Mouse (Mus musculus) intestine, embryonic 14.5 days (tissue): ENCODE results near the gene Eif3m. TPM values are rescaled to one million over a fixed set of nuclear protein-coding genes. Genes with fewer than 3 reads are reported as not detected.

Source experiments
- ATAC-seq: fragments of 200-750 bp; cut with Nextera tagmentation; replicated peaks from 2 replicates; pipeline ENCODE4 v1.8.0; 2017; ENCODE audit warnings: low read depth, moderate number of reproducible peaks, moderate TSS enrichment, moderate library complexity; ENCODE audit not compliant: low FRiP score, low TSS enrichment
- DNase-seq: peaks from one replicate; pipeline ENCODE4 v3.0.0-alpha.2; 2018; ENCODE audit warnings: low spot score
- H3K27ac ChIP-seq: fragments of 300-500 bp; sonication (generic); 2 replicates; pipeline ENCODE4 v1.5.1; 2014; ENCODE audit warnings: low read depth, mild to moderate bottlenecking, control low read depth
- H3K27me3 ChIP-seq: fragments of 300-500 bp; sonication (generic); replicated peaks from 2 replicates; pipeline ENCODE4 v1.6.1; 2014; ENCODE audit warnings: low read length, control low read depth; ENCODE audit not compliant: control insufficient read depth, insufficient read depth
- H3K36me3 ChIP-seq: fragments of 300-500 bp; sonication (generic); 2 replicates; pipeline ENCODE4 v1.6.1; 2014; ENCODE audit warnings: low read length, control low read depth; ENCODE audit not compliant: control insufficient read depth, insufficient read depth
- H3K4me1 ChIP-seq: fragments of 300-500 bp; sonication (generic); replicated peaks from 2 replicates; pipeline ENCODE4 v1.6.1; 2014; ENCODE audit warnings: low read length, control low read depth, mixed read lengths; ENCODE audit not compliant: control insufficient read depth, insufficient read depth
- H3K4me2 ChIP-seq: fragments of 300-500 bp; sonication (generic); 2 replicates; pipeline ENCODE4 v1.6.1; 2014; ENCODE audit warnings: low read length
- H3K4me3 ChIP-seq: fragments of 300-500 bp; sonication (generic); 2 replicates; pipeline ENCODE4 v1.5.1; 2014; ENCODE audit warnings: low read depth, low read length, control low read depth, mixed read lengths
- H3K9ac ChIP-seq: fragments of 300-500 bp; sonication (generic); 2 replicates; pipeline ENCODE4 v1.6.1; 2014; ENCODE audit warnings: mild to moderate bottlenecking, low read length
- H3K9me3 ChIP-seq: fragments of 300-500 bp; sonication (generic); 2 replicates; pipeline ENCODE4 v1.6.1; 2016; ENCODE audit warnings: low read length, control low read depth; ENCODE audit not compliant: control insufficient read depth
- WGBS: fragments of 180-500 bp; shearing (Covaris S2); extraction: QIAGEN DNeasy Blood & Tissue Kit; methylation state at CpG from one replicate; pipeline ENCODE4 v1.1.7; 2014; 5-methylcytosine and 5-hydroxymethylcytosine counted together
- polyA plus RNA-seq: library from polyadenylated mRNA; unstranded; fragments of >200 nt; fragmentation: Nextera tagmentation; extraction: Ambion mirVana; gene quantifications from 2 replicates; pipeline ENCODE4 v1.2.1, GENCODE M21; 2014

Eif3m gene
- 303 and 311 TPM in 2 replicates for polyA plus RNA-seq

GRCm38 (mm10) chr2:105016967-105017287, at the start of gene Eif3m:
Gene Eif3m (minus strand): TSS chr2:105017080.
- ATAC-seq (peak; percentile 100), DNase-seq (peak; percentile 96)
- Histone ChIP-seq H3K4me1 (peaks cover 12% of the 10 kb centered on the region; the same call in 1 of the 2 replicates), H3K27ac (peak within 1 kb of the TSS; percentile 76), H3K4me2 (peak within 1 kb of the TSS; percentile 86), H3K9me3 (no peaks in the 10 kb centered on the region), H3K4me3 (peak within 1 kb of the TSS; percentile 97), H3K9ac (peak within 1 kb of the TSS; percentile 90), H3K36me3 (peaks cover 21% of the 10 kb centered on the region), H3K27me3 (no peaks in the 10 kb centered on the region)
- under 1% methylated on average over 21 of the region's 25 CpGs for WGBS

GRCm38 (mm10) chr2:105062741-105063372, 46.0 kb upstream of the Eif3m start:
- Histone ChIP-seq H3K9ac (no peak overlapping the region), H3K4me1 (0 out of 2 replicates have a peak, but pooled peaks cover 4% of the 10 kb centered on the region), H3K36me3 (no peaks in the 10 kb centered on the region), H3K27me3 (no peaks in the 10 kb centered on the region), H3K9me3 (no peaks in the 10 kb centered on the region), H3K27ac (no peak overlapping the region), H3K4me2 (no peak overlapping the region), H3K4me3 (no peak overlapping the region)
- ATAC-seq (no peak), DNase-seq (no peak)
- WGBS = 43% methylated on average over 7 of the region's 7 CpGs

DNA sequence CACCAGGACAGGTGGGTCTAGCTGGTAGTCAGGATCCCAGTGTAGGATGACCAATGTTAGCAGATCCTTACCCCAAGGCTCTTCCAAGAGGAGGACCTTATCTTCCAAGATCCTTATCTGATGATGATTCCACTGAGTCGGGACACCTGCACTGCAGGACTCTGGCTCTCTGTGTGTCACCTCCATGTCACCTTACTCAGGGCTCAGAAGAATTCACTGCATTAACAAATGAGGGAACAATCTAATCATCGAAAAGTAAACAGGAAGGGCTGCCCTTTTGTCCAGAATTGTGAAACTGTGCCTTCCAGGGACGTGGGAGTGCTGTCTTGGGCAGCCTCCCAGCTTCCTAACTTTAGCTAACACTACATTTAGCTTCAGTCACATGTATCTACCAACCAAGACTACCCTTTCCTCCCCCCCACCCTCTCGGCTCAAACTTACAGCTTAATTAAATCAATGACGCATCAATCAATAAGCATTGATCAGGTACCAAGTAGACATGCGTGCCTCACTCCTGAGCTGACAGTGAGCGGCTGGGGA, 41.8 kb upstream of the Eif3m start:
- Histone ChIP-seq H3K9ac (no peak overlapping the region), H3K9me3 (no peaks in the 10 kb centered on the region), H3K4me2 (no peak overlapping the region), H3K36me3 (no peaks in the 10 kb centered on the region), H3K27ac (no peak overlapping the region), H3K27me3 (no peaks in the 10 kb centered on the region), H3K4me1 (peaks cover 4% of the 10 kb centered on the region; the same call in 1 of the 2 replicates), H3K4me3 (no peak overlapping the region)
- WGBS = 64% methylated on average over 7 of the region's 7 CpGs
- ATAC-seq (no peak), DNase-seq (peak; percentile 40)

DNA sequence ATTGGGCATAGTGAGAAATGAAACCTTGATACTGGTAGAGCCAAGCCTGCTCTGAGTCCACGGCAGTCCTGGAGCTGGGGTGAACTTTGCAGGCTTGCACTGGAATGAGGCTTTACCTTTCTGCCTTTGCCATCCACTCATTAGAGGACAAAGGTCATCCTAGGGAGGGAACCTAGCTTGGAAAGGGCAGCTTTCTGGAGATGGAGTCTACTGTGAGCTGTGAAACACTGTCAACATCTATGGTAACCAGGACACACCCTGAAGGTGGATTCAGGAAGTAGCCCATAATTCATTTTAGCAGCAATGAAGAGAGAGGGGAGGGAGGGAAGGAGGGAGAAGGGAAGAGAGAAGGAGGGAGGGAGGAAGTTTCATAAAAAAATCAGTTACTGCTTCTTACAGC, 38.6 kb upstream of the Eif3m start:
- Histone ChIP-seq H3K27ac (no peak overlapping the region), H3K9me3 (no peaks in the 10 kb centered on the region), H3K9ac (no peak overlapping the region), H3K4me2 (no peak overlapping the region), H3K27me3 (no peaks in the 10 kb centered on the region), H3K36me3 (no peaks in the 10 kb centered on the region), H3K4me3 (no peak overlapping the region), H3K4me1 (peaks cover 4% of the 10 kb centered on the region; the same call in 1 of the 2 replicates)
- ATAC-seq = peak; percentile 75; the same call in 1 of the 2 replicates
- 50% methylated on average over 1 of the region's 1 CpGs for WGBS
- DNase-seq = peak; percentile 48

GRCm38 (mm10) chr2:105048301-105048700, 31.4 kb upstream of the Eif3m start:
- 8% methylated on average over 1 of the region's 1 CpGs for WGBS
- DNase-seq (no peak), ATAC-seq (no peak)
- no peak overlapping the region for H3K9ac ChIP-seq
- H3K27me3 ChIP-seq = no peaks in the 10 kb centered on the region
- H3K27ac ChIP-seq = no peak overlapping the region
- no peak overlapping the region for H3K4me3 ChIP-seq
- no peaks in the 10 kb centered on the region; the same call in 1 of the 2 replicates for H3K4me1 ChIP-seq
- H3K4me2 ChIP-seq = no peak overlapping the region
- no peaks in the 10 kb centered on the region for H3K9me3 ChIP-seq
- H3K36me3 ChIP-seq = no peaks in the 10 kb centered on the region

- Histone ChIP-seq H3K36me3 (no peaks in the 10 kb centered on the region), H3K27ac (no peak overlapping the region), H3K4me1 (no peaks in the 10 kb centered on the region), H3K9me3 (no peaks in the 10 kb centered on the region), H3K9ac (no peak overlapping the region), H3K4me3 (no peak overlapping the region), H3K4me2 (no peak overlapping the region), H3K27me3 (no peaks in the 10 kb centered on the region)
- 60% methylated on average over 4 of the region's 4 CpGs for WGBS
- ATAC-seq (no peak), DNase-seq (no peak)
Measured at GRCm38 (mm10) chr2:105043152-105043551, 26.3 kb upstream of the Eif3m start.

- 48% methylated on average over 4 of the region's 4 CpGs for WGBS
- Histone ChIP-seq H3K4me3 (no peak overlapping the region), H3K27ac (no peak overlapping the region), H3K4me1 (no peaks in the 10 kb centered on the region; the same call in 1 of the 2 replicates), H3K4me2 (no peak overlapping the region), H3K27me3 (no peaks in the 10 kb centered on the region), H3K36me3 (no peaks in the 10 kb centered on the region), H3K9me3 (no peaks in the 10 kb centered on the region), H3K9ac (no peak overlapping the region)
- ATAC-seq (no peak), DNase-seq (no peak)
Measured at GRCm38 (mm10) chr2:105040859-105041258, 24.0 kb upstream of the Eif3m start.

DNA sequence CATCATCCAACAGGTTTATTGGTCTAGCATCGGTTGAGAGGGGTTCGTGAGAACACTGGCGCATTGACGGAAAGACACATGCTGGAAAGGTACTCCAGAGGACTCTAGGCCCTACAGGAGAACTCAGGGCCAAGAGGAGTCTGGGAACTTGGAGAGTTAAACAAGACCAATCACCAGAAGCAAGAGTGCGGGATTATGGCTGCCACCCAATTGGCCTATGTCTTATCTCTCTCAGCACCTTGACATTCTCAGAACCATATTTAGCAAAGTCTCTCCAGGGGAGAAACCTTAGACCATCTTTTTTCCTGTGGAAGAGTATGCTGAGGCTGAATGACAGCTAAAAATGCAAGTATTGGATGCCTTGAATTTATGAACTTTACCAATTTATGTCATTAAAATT, 22.0 kb upstream of the Eif3m start:
- Histone ChIP-seq H3K27me3 (no peaks in the 10 kb centered on the region), H3K36me3 (no peaks in the 10 kb centered on the region), H3K9me3 (no peaks in the 10 kb centered on the region), H3K27ac (no peak overlapping the region), H3K4me1 (no peaks in the 10 kb centered on the region; the same call in 1 of the 2 replicates), H3K4me2 (no peak overlapping the region), H3K4me3 (no peak overlapping the region), H3K9ac (no peak overlapping the region)
- WGBS = 90% methylated on average over 5 of the region's 5 CpGs
- ATAC-seq (no peak), DNase-seq (no peak)
